Mouse (Mus musculus) lung, postnatal 0 days (tissue): ENCODE measurements at regions not wholly inside any gene's neighbourhood (a gene's known extent, or its start where the extent isn't known, plus 50 kb on each side); places are given as distances from the start of the nearest gene placed in this dataset.

Source experiments
- ATAC-seq: fragments of 200-750 bp; cut with Nextera tagmentation; 2 replicates; pipeline ENCODE4 v1.8.0; 2017; ENCODE audit warnings: moderate library complexity
- DNase-seq: peaks from one replicate; pipeline ENCODE4 v3.0.0-alpha.2; 2016; ENCODE audit warnings: low spot score
- H3K27ac ChIP-seq: fragments of 300-500 bp; sonication (generic); 2 replicates; pipeline ENCODE4 v1.5.1; 2014; ENCODE audit warnings: antibody characterized with exemption, mild to moderate bottlenecking, low read length, mixed read lengths
- H3K27me3 ChIP-seq: fragments of 300-500 bp; sonication (generic); replicated peaks from 2 replicates; pipeline ENCODE4 v1.6.1; 2014; ENCODE audit warnings: low read length, mixed read lengths; ENCODE audit not compliant: insufficient read depth
- H3K36me3 ChIP-seq: fragments of 300-500 bp; sonication (generic); 2 replicates; pipeline ENCODE4 v1.6.1; 2014; ENCODE audit warnings: low read length, mixed read lengths; ENCODE audit not compliant: insufficient read depth
- H3K4me1 ChIP-seq: fragments of 300-500 bp; sonication (generic); 2 replicates; pipeline ENCODE4 v1.6.1; 2014; ENCODE audit warnings: antibody characterized with exemption, low read depth, low read length, mixed read lengths; ENCODE audit not compliant: insufficient read depth
- H3K4me2 ChIP-seq: fragments of 300-500 bp; sonication (generic); replicated peaks from 2 replicates; pipeline ENCODE4 v1.6.1; 2014; ENCODE audit warnings: low read depth, mild to moderate bottlenecking, low read length, moderate library complexity, mixed read lengths
- H3K4me3 ChIP-seq: fragments of 300-500 bp; sonication (generic); 2 replicates; pipeline ENCODE4 v1.5.1; 2014; ENCODE audit warnings: low read depth, low read length
- H3K9ac ChIP-seq: fragments of 300-500 bp; sonication (generic); replicated peaks from 2 replicates; pipeline ENCODE4 v1.6.1; 2014; ENCODE audit warnings: low read depth, mild to moderate bottlenecking
- H3K9me3 ChIP-seq: fragments of 300-500 bp; sonication (generic); 2 replicates; pipeline ENCODE4 v1.6.1; 2016; ENCODE audit warnings: low read length, mixed read lengths
- CTCF ChIP-seq: IDR thresholded peaks from 2 replicates; pipeline ENCODE4 v1.5.1; 2016; ENCODE audit warnings: antibody characterized with exemption, mild to moderate bottlenecking
- EP300 ChIP-seq: IDR thresholded peaks from 2 replicates; pipeline ENCODE4 v1.6.1; 2016; ENCODE audit warnings: antibody characterized with exemption, mild to moderate bottlenecking, control low read depth
- WGBS: fragments of 180-500 bp; shearing (Covaris S2); extraction: QIAGEN DNeasy Blood & Tissue Kit; methylation state at CpG from one replicate; pipeline ENCODE4 v1.1.7; 2014; 5-methylcytosine and 5-hydroxymethylcytosine counted together

DNA sequence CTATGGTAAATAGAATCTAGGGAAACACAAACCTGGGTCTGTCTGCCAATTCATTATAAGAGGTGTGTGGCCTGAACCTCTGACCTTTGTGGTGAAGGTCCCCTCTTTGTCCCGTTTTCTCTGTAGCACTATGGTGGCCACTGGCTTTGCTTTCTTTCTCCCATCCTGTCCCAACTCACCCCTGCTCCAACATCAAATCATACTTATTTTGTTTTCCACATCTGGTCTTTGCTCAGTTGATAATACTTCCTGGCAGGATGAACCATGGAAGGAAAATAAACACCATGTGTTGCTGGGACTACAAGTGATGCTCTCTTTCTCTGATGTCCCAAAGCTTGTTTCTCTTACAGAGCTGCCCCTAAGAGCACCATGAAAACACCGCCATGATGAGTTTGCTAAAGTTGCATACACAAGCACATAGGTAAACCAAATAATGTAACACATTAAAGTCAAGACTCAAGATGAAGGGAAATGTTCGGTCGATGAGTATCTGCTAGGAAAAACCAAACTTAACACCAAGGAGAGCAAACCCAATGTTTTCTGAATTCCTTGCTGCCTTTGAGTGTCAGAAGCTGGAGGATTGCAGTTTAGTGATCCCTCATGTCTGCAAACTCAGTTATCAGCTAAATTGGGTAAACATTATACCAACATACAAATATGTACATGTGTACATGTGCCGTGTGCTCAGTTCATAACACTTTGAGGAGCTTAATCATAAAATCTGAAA lies 269.1 kb downstream of the Rfpl4b start:
- ATAC-seq: no peak
- H3K4me1 ChIP-seq: no peaks in the 10 kb centered on the region
- no peaks in the 10 kb centered on the region for H3K9me3 ChIP-seq
- no peaks in the 10 kb centered on the region for H3K36me3 ChIP-seq
- H3K4me3 ChIP-seq: no peak overlapping the region
- no peak overlapping the region for H3K4me2 ChIP-seq
- H3K27me3 ChIP-seq: no peaks in the 10 kb centered on the region
- TF ChIP-seq CTCF (no peak), EP300 (no peak)
- DNase-seq: no peak
- no peak overlapping the region for H3K27ac ChIP-seq
- WGBS: 82% methylated on average over 5 of the region's 5 CpGs
- no peak overlapping the region for H3K9ac ChIP-seq

DNA sequence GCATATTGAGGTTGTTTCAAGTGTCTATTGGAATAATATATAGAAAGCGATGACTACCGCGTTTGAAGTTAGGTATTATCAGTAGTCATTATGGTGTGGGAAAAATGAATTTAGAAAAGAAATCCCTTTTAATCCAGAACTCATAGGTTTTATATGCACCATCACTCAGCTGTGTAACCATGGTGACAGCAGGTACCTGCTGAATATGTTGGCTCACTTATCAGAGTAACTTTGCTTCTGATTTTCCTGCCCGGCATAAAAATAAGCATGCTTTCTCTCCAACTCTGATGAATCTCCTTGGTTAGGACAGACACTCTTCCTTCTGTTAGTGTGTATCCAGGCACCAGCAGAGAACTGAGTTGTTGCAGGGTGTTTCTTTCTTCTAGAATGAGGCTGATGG lies 281.5 kb downstream of the Rfpl4b start:
- Histone ChIP-seq H3K4me1 (no peaks in the 10 kb centered on the region), H3K36me3 (no peaks in the 10 kb centered on the region), H3K27me3 (no peaks in the 10 kb centered on the region), H3K27ac (no peak overlapping the region), H3K4me3 (no peak overlapping the region), H3K9ac (no peak overlapping the region), H3K9me3 (no peaks in the 10 kb centered on the region), H3K4me2 (no peak overlapping the region)
- DNase-seq: no peak
- WGBS: 89% methylated on average over 4 of the region's 4 CpGs
- no peak for ATAC-seq
- TF ChIP-seq CTCF: no peak
- TF ChIP-seq EP300: no peak

DNA sequence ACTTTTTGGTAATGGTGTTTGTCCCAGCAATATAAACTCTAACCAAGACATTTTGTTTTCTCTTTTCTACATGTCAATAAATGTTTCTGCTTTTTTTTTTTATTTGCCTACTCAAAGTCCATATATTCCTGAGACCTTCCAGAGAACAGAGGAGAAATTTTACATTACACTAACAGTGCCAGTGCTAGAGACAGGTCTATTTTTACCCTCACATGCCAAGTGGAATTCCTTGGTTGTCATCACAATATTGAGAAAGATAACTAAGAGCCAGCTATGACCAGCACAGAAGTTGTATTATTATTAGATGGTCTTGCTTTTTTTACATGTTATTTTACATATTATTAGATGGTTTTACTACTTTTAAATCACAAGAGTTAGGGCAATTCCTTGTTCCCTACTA lies 282.8 kb downstream of the Rfpl4b start:
- H3K9me3 ChIP-seq: no peaks in the 10 kb centered on the region
- no peak overlapping the region for H3K4me2 ChIP-seq
- DNase-seq: no peak

DNA sequence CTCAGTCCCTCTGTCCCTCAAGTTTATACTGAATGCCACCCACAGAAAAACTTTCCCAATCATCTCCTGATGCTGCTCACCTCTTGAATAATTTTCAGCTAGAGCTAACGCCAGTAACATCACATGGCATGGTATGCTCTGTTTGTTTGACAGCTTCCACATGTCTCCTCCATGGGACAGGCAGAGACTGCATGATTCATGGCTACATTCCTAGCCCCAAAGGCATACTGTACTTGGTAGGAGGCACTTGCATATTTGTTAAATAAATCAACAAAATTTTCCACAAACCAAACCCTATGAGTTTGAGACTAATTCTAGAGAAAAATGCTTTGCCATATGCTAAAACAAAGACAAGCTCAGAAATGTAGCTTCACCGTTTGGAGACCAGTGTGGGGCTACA lies 304.9 kb downstream of the Rfpl4b start:
- Histone ChIP-seq H3K27ac (no peak overlapping the region), H3K27me3 (no peaks in the 10 kb centered on the region), H3K4me1 (no peaks in the 10 kb centered on the region), H3K4me2 (no peak overlapping the region), H3K9ac (no peak overlapping the region), H3K36me3 (no peaks in the 10 kb centered on the region), H3K9me3 (no peaks in the 10 kb centered on the region), H3K4me3 (no peak overlapping the region)
- no peak for ATAC-seq
- TF ChIP-seq CTCF: no peak
- TF ChIP-seq EP300: no peak
- WGBS: 56% methylated on average over 2 of the region's 2 CpGs
- DNase-seq: no peak

More for the DNA sequence above, 282.8 kb downstream of the Rfpl4b start:
- H3K27me3 ChIP-seq: no peaks in the 10 kb centered on the region
- TF ChIP-seq EP300: no peak
- TF ChIP-seq CTCF: no peak
- no peak for ATAC-seq
- no peak overlapping the region for H3K9ac ChIP-seq
- no peak overlapping the region for H3K4me3 ChIP-seq
- no peak overlapping the region for H3K27ac ChIP-seq
- no peaks in the 10 kb centered on the region for H3K36me3 ChIP-seq
- no peaks in the 10 kb centered on the region for H3K4me1 ChIP-seq
